ENCODE assay signal across 8 mouse cellular contexts in genomic region chr16:87455180-87455611, GRCm38 (mm10). TPM values are rescaled to one million over a fixed set of nuclear protein-coding genes. Genes with fewer than 3 reads are reported as not detected.
DNase-seq lines count a peak whose midpoint lies in the region; ATAC-seq and TF ChIP-seq lines count a peak whose summit lies in the region.

No protein-coding gene starts in this region.

- WGBS in lung, embryonic 14.5 days = under 1% methylated on average over 38 of the region's 38 CpGs
- under 1% methylated on average over 38 of the region's 38 CpGs for WGBS in heart, embryonic 16.5 days
- under 1% methylated on average over 38 of the region's 38 CpGs for WGBS in liver, embryonic 12.5 days (ENCODE audit: insufficient replicate concordance)

- peak; percentile 74 for ATAC-seq in lung, embryonic 14.5 days (ENCODE audit: insufficient read depth)
- ATAC-seq in heart, embryonic 16.5 days (replicated peaks; ENCODE audit: extremely low read depth, insufficient read depth, low FRiP score) = peak; percentile 72
- peak; percentile 81 for ATAC-seq in liver, embryonic 12.5 days

- H3K9ac ChIP-seq in lung, embryonic 14.5 days = peak overlapping the region; percentile 84
- peak overlapping the region; percentile 78 for H3K9ac ChIP-seq in heart, embryonic 16.5 days (ENCODE audit: low read length)
- peak overlapping the region; percentile 93 for H3K9ac ChIP-seq in liver, embryonic 12.5 days

- H3K4me3 ChIP-seq in lung, embryonic 14.5 days (ENCODE audit: low read depth, low read length) = peak overlapping the region; percentile 89
- H3K4me3 ChIP-seq in brown adipose tissue, adult 24 weeks (ENCODE audit: insufficient read depth, low read depth, low read length) = peak overlapping the region; percentile 89
- peak overlapping the region; percentile 69 for H3K4me3 ChIP-seq in heart, embryonic 16.5 days (ENCODE audit: low read length)
- H3K4me3 ChIP-seq in liver, embryonic 12.5 days = peak overlapping the region; percentile 91

- peak overlapping the region; percentile 58; the same call in 1 of the 2 replicates for H3K27ac ChIP-seq in lung, embryonic 14.5 days (ENCODE audit: low read depth)
- H3K27ac ChIP-seq in brown adipose tissue, adult 24 weeks (replicated peaks; ENCODE audit: low read depth, low read length) = peak overlapping the region; percentile 76
- peak overlapping the region; percentile 84 for H3K27ac ChIP-seq in heart, embryonic 16.5 days (ENCODE audit: low read length)
- H3K27ac ChIP-seq in liver, embryonic 12.5 days = peak overlapping the region; percentile 82

- H3K9me3 ChIP-seq in lung, embryonic 14.5 days (ENCODE audit: low read depth, low read length) = no peaks in the 10 kb centered on the region
- H3K9me3 ChIP-seq in heart, embryonic 16.5 days (replicated peaks; ENCODE audit: control insufficient read depth, low read length) = no peaks in the 10 kb centered on the region
- no peaks in the 10 kb centered on the region for H3K9me3 ChIP-seq in liver, embryonic 12.5 days (replicated peaks)

- peaks cover 7% of the 10 kb centered on the region; the same call in 1 of the 2 replicates for H3K4me1 ChIP-seq in lung, embryonic 14.5 days (ENCODE audit: insufficient read depth)
- H3K4me1 ChIP-seq in brown adipose tissue, adult 24 weeks (ENCODE audit: control insufficient read depth, insufficient read depth, insufficient read length, low read length) = peaks cover 6% of the 10 kb centered on the region
- H3K4me1 ChIP-seq in heart, embryonic 16.5 days (ENCODE audit: control insufficient read depth, insufficient read depth, low read length) = peaks cover 12% of the 10 kb centered on the region
- peaks cover 30% of the 10 kb centered on the region for H3K4me1 ChIP-seq in liver, embryonic 12.5 days

- H3K27me3 ChIP-seq in lung, embryonic 14.5 days (ENCODE audit: insufficient read depth, low read length) = no peaks in the 10 kb centered on the region
- no peaks in the 10 kb centered on the region for H3K27me3 ChIP-seq in heart, embryonic 16.5 days (ENCODE audit: control insufficient read depth, insufficient read depth, low read length)
- H3K27me3 ChIP-seq in liver, embryonic 12.5 days (replicated peaks) = no peaks in the 10 kb centered on the region

- peaks cover 6% of the 10 kb centered on the region; the same call in 1 of the 2 replicates for H3K36me3 ChIP-seq in lung, embryonic 14.5 days (ENCODE audit: insufficient read depth)
- H3K36me3 ChIP-seq in heart, embryonic 16.5 days (ENCODE audit: control insufficient read depth, insufficient read depth) = 0 out of 2 replicates have a peak, but pooled peaks cover 2% of the 10 kb centered on the region
- H3K36me3 ChIP-seq in liver, embryonic 12.5 days = peaks cover 20% of the 10 kb centered on the region

- TF ChIP-seq CTCF in lung, embryonic 14.5 days (IDR thresholded peaks at IDR 0.05; ENCODE audit: low read depth) = no peak

- H3K4me2 ChIP-seq in lung, embryonic 14.5 days = peak overlapping the region; percentile 78
- peak overlapping the region; percentile 87 for H3K4me2 ChIP-seq in heart, embryonic 16.5 days (ENCODE audit: low read depth, low read length)
- peak overlapping the region; percentile 95 for H3K4me2 ChIP-seq in liver, embryonic 12.5 days

- peak; percentile 39 for DNase-seq in lung, embryonic 14.5 days
- DNase-seq in lung, adult 18-20 months = no peak
- peak; percentile 63 to 68 for DNase-seq in natural killer cell, adult 2 months (ENCODE audit: low spot score in 2 of 2)
- DNase-seq in gastrocnemius, postnatal 25 days = no peak
- DNase-seq in cerebellum, adult 11-12 months = no peak

RNA-seq across cellular contexts. Expression of gene Usp16, which starts 0.7 kb away (rescaled TPM):
- 46.0 and 51.9 TPM in 2 replicates for polyA plus RNA-seq in lung, embryonic 14.5 days (2014; fragmentation: Nextera tagmentation; extraction: Ambion mirVana)
- polyA plus RNA-seq in brown adipose tissue, adult 24 weeks (2012; ENCODE audit: insufficient read depth, insufficient read length, missing spikeins) = 50.5 and 78.3 TPM in 2 replicates
- polyA plus RNA-seq in heart, embryonic 16.5 days (2015; fragmentation: Nextera tagmentation; extraction: Ambion mirVana) = 32.9 and 41.5 TPM in 2 replicates
- polyA plus RNA-seq in liver, embryonic 12.5 days (2016; fragmentation: Nextera tagmentation; extraction: Ambion mirVana) = 25.2 and 27.2 TPM in 2 replicates
- 10 to 100 TPM; 38.3 to 47.5 TPM for total RNA-seq in gastrocnemius, postnatal 25 days (2021)

RNA-seq across cellular contexts. Expression of gene Rwdd2b, which starts 14.8 kb away (rescaled TPM):
- polyA plus RNA-seq in lung, embryonic 14.5 days (2014; fragmentation: Nextera tagmentation; extraction: Ambion mirVana) = 10.8 and 11.4 TPM in 2 replicates
- polyA plus RNA-seq in brown adipose tissue, adult 24 weeks (2012; ENCODE audit: insufficient read depth, insufficient read length, missing spikeins) = 2.6 and 3.4 TPM in 2 replicates
- polyA plus RNA-seq in heart, embryonic 16.5 days (2015; fragmentation: Nextera tagmentation; extraction: Ambion mirVana) = 11.2 and 13.0 TPM in 2 replicates
- 6.9 and 7.9 TPM in 2 replicates for polyA plus RNA-seq in liver, embryonic 12.5 days (2016; fragmentation: Nextera tagmentation; extraction: Ambion mirVana)
- total RNA-seq in gastrocnemius, postnatal 25 days (2021) = 1 to 10 TPM; 3.6 to 3.9 TPM

RNA-seq across cellular contexts. Expression of gene Ltn1, which starts 22.8 kb away (rescaled TPM):
- polyA plus RNA-seq in lung, embryonic 14.5 days (2014; fragmentation: Nextera tagmentation; extraction: Ambion mirVana) = 35.1 and 35.4 TPM in 2 replicates
- 9.3 and 9.5 TPM in 2 replicates for polyA plus RNA-seq in brown adipose tissue, adult 24 weeks (2012; ENCODE audit: insufficient read depth, insufficient read length, missing spikeins)
- 18.2 and 20.0 TPM in 2 replicates for polyA plus RNA-seq in heart, embryonic 16.5 days (2015; fragmentation: Nextera tagmentation; extraction: Ambion mirVana)
- 19.7 and 19.8 TPM in 2 replicates for polyA plus RNA-seq in liver, embryonic 12.5 days (2016; fragmentation: Nextera tagmentation; extraction: Ambion mirVana)
- total RNA-seq in gastrocnemius, postnatal 25 days (2021) = 10 to 100 TPM; 21.2 to 23.0 TPM

RNA-seq across cellular contexts. Expression of gene Cct8, which starts 40.5 kb away (rescaled TPM):
- 474 and 481 TPM in 2 replicates for polyA plus RNA-seq in lung, embryonic 14.5 days (2014; fragmentation: Nextera tagmentation; extraction: Ambion mirVana)
- polyA plus RNA-seq in brown adipose tissue, adult 24 weeks (2012; ENCODE audit: insufficient read depth, insufficient read length, missing spikeins) = 91.6 and 165 TPM in 2 replicates
- 296 and 348 TPM in 2 replicates for polyA plus RNA-seq in heart, embryonic 16.5 days (2015; fragmentation: Nextera tagmentation; extraction: Ambion mirVana)
- 395 and 399 TPM in 2 replicates for polyA plus RNA-seq in liver, embryonic 12.5 days (2016; fragmentation: Nextera tagmentation; extraction: Ambion mirVana)
- 100 to 1,000 TPM; 111 to 117 TPM for total RNA-seq in gastrocnemius, postnatal 25 days (2021)

Comparison
In these comparisons a context has a peak if more than half of its experiments do, and no peak if none do; other contexts are left out.
1. DNase-seq: peak in lung, embryonic 14.5 days (single experiment) and natural killer cell, adult 2 months (2 of 2); none in lung, adult 18-20 months (0 of 2), gastrocnemius, postnatal 25 days (single experiment) and cerebellum, adult 11-12 months (single experiment).
2. Peak in every context shown above with its lines, with median percentiles within 50 percentile points of each other: ATAC-seq, H3K27ac ChIP-seq, H3K4me2 ChIP-seq, H3K4me3 ChIP-seq and H3K9ac ChIP-seq.